Mouse (Mus musculus) MEL (cell line): ENCODE measurements around the gene Mff.

Source experiments
- CHD2 ChIP-seq: IDR thresholded peaks from 2 replicates; pipeline ENCODE4 v1.6.1; 2011; ENCODE audit warnings: low read length, improper control_type of control experiment
- CTCF ChIP-seq, 3 experiments: IDR thresholded peaks in 2 of 3; conservative IDR thresholded peaks in 1 of 3; 2 replicates each; pipeline ENCODE4 v1.5.1; 2011 to 2012; ENCODE audit warnings: low read length in 3 of 3, low read depth in 2 of 3, mild to moderate bottlenecking in 2 of 3, improper control_type of control experiment in 1 of 3, inconsistent platforms in 1 of 3, mixed read lengths in 1 of 3, moderate library complexity in 1 of 3; ENCODE audit not compliant: control insufficient read depth in 1 of 3, insufficient read depth in 1 of 3, poor library complexity in 1 of 3, severe bottlenecking in 1 of 3
- EP300 ChIP-seq, 2 experiments: IDR thresholded peaks; 2 replicates each; pipeline ENCODE4 v1.6.1; 2011; ENCODE audit warnings: improper control_type of control experiment in 2 of 2, low read length in 2 of 2, low read depth in 1 of 2, mild to moderate bottlenecking in 1 of 2
- HCFC1 ChIP-seq: IDR thresholded peaks from 2 replicates; pipeline ENCODE4 v1.6.1; 2012; ENCODE audit warnings: low read depth, mild to moderate bottlenecking, inconsistent platforms, low read length, improper control_type of control experiment, moderate library complexity
- POLR2A ChIP-seq, 2 experiments: IDR thresholded peaks; 2 replicates each; pipeline ENCODE4 v1.6.1; 2011 to 2012; ENCODE audit warnings: low read length in 2 of 2, mild to moderate bottlenecking in 2 of 2, control low read depth in 1 of 2, improper control_type of control experiment in 1 of 2, low read depth in 1 of 2, moderate library complexity in 1 of 2; ENCODE audit not compliant: control insufficient read depth in 1 of 2, insufficient read depth in 1 of 2, poor library complexity in 1 of 2
- POLR2AphosphoS2 ChIP-seq: IDR thresholded peaks from 2 replicates; pipeline ENCODE4 v1.6.1; 2011; ENCODE audit warnings: low read length, improper control_type of control experiment
- POLR2AphosphoS5 ChIP-seq: IDR thresholded peaks from 2 replicates; pipeline ENCODE4 v1.6.1; 2012; ENCODE audit warnings: low read depth, borderline replicate concordance, mild to moderate bottlenecking, inconsistent platforms, low read length, moderate library complexity, mixed read lengths
- SMC3 ChIP-seq: IDR thresholded peaks from 2 replicates; pipeline ENCODE4 v1.6.1; 2011; ENCODE audit warnings: low read depth, low read length, improper control_type of control experiment
- TBP ChIP-seq: IDR thresholded peaks from 2 replicates; pipeline ENCODE4 v1.8.0; 2011; ENCODE audit warnings: low read depth, low read length, improper control_type of control experiment
- USF1 ChIP-seq: IDR thresholded peaks from 2 replicates; pipeline ENCODE4 v1.6.1; 2014; ENCODE audit warnings: low read depth, mild to moderate bottlenecking, inconsistent platforms, low read length, improper control_type of control experiment, moderate library complexity
- ZC3H11A ChIP-seq: IDR thresholded peaks from 2 replicates; pipeline ENCODE4 v1.6.1; 2012; ENCODE audit warnings: low read depth, mild to moderate bottlenecking, inconsistent platforms, low read length, improper control_type of control experiment
- ZNF384 ChIP-seq: IDR thresholded peaks from 2 replicates; pipeline ENCODE4 v1.6.1; 2012; ENCODE audit warnings: low read depth, mild to moderate bottlenecking, inconsistent platforms, low read length, improper control_type of control experiment

DNA sequence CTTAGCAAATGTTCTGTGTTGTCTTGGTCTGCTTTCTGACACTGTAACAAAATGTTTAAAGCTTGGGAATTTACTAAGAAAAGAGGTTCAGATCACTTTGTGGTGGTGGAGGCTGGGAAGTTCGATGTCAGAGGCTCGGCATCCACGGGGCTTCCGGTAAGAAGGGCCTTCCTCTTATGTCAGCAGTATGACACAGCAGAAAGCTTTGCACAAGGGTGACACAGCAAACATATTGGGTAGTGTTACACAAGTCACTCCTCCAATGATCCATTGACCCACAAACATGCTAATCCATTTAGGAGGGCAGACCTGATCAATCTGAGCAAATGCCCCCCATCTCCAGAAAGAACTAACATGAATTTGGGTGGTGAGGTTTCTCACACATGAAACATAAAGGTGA, 72.4 kb downstream of the Mff start:
- TF ChIP-seq CTCF (IDR thresholded peaks at IDR 0.05 in 2 of 3, conservative IDR thresholded peaks at IDR 0.05 in 1 of 3; ENCODE audit: control insufficient read depth in 1 of 3, insufficient read depth in 1 of 3, low read depth in 2 of 3, low read length in 3 of 3, poor library complexity in 1 of 3, severe bottlenecking in 1 of 3) (no peak), ZNF384 (no peak), HCFC1 (no peak), POLR2A (IDR thresholded peaks at IDR 0.05; ENCODE audit: control insufficient read depth in 1 of 2, insufficient read depth in 1 of 2, low read depth in 1 of 2, low read length in 2 of 2, poor library complexity in 1 of 2) (no peak), ZC3H11A (no peak), POLR2AphosphoS5 (no peak), EP300 (IDR thresholded peaks at IDR 0.05; ENCODE audit: low read depth in 1 of 2, low read length in 2 of 2) (no peak), USF1 (no peak), CHD2 (no peak), POLR2AphosphoS2 (no peak), SMC3 (no peak), TBP (no peak)
